Mouse (Mus musculus): ENCODE measurements around the gene Olfr1044. TPM values are rescaled to one million over a fixed set of nuclear protein-coding genes. Genes with fewer than 3 reads are reported as not detected.
"Not testable (repeated sequence)": the region's sequence is repeated elsewhere in the genome, so short reads cannot be mapped to it uniquely, and the experiment has no call there.

The Olfr1044 gene
- not detected in 2 replicates for polyA plus RNA-seq (2016; fragmentation: Nextera tagmentation; extraction: Ambion mirVana)

DNA sequence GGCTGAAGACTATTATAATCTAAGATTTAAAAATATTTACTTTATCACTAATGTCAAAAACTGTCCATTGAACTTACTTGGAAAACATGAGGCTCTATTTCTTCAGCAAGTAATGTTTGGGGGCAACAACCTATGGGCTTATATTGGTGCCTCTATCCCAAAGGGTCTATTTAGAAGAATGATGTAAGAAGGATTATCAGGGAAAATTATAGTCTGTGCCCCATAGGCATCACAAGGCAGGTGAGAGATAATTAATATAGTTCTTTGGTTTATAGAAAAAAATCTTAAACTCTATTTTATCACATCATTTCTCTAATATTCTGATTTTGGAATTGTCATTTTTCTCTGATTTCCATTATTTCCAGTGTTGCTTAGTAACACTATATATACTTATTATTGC lies at the start of gene Olfr1044:
Gene Olfr1044, minus strand, starts transcription at position 101 of the 400 bp plus-strand sequence.
- Histone ChIP-seq H3K36me3 (no peaks in the 10 kb centered on the region), H3K4me2 (no peak within 1 kb of the TSS), H3K27me3 (replicated peaks) (no peaks in the 10 kb centered on the region), H3K27ac (ENCODE audit: poor library complexity, severe bottlenecking) (no peak within 1 kb of the TSS), H3K4me1 (replicated peaks) (no peaks in the 10 kb centered on the region), H3K9ac (no peak within 1 kb of the TSS), H3K4me3 (no peak within 1 kb of the TSS), H3K9me3 (replicated peaks) (no peaks in the 10 kb centered on the region)
- no peak for ATAC-seq (ENCODE audit: insufficient number of reproducible peaks, low FRiP score)

DNA sequence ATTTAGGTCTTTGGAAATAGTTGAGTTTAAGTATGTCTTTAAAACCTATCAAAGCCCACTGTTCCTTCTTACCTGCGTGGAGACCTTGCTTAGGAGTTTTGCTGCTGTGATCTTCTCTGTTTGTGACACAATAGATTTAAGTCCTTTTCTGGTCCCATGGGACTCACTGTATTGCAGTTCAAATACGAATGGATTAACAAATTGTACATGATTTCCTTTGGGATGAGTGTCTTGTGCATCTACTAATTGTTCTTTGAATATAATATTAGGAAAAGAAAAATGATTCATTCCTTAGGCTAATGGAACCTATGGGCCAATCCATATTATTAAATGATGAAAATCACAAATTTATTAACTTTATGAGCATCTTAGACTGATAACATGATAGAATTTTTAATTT lies 41.6 kb upstream of the Olfr1044 start, which contains the start of gene Olfr1046:
Gene Olfr1046, minus strand, starts transcription at position 101 of the 400 bp plus-strand sequence.
- no peak for ATAC-seq (ENCODE audit: insufficient number of reproducible peaks, low FRiP score)
- Histone ChIP-seq H3K27me3 (replicated peaks) (no peaks in the 10 kb centered on the region), H3K9ac (no peak within 1 kb of the TSS), H3K4me1 (replicated peaks) (no peaks in the 10 kb centered on the region), H3K4me3 (no peak within 1 kb of the TSS), H3K4me2 (no peak within 1 kb of the TSS), H3K9me3 (replicated peaks) (no peaks in the 10 kb centered on the region), H3K27ac (ENCODE audit: poor library complexity, severe bottlenecking) (no peak within 1 kb of the TSS), H3K36me3 (no peaks in the 10 kb centered on the region)
- 70% methylated on average over 2 of the region's 2 CpGs for WGBS

DNA sequence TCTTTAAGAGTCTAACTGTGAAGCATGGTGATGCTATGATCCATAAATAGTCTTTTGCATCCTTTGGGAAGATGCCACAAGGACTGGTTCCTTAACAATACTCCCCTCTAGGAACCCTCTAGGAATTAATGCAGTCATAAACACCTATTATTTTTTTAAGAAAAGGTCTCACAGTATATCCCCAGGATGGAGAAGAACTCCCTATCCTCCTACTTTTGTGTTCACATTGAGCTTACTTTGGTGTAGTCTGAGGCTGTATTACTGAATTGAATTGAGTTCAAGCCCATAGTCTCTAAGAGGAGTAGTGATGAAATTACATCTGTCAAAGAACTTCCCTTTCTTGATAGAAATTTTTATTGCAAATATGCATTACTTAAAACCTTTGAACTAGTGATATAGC lies 25.3 kb upstream of the Olfr1044 start, which contains the start of gene Olfr1045:
Gene Olfr1045, minus strand, starts transcription at position 101 of the 400 bp plus-strand sequence.
- no peak for ATAC-seq (ENCODE audit: insufficient number of reproducible peaks, low FRiP score)
- no peaks in the 10 kb centered on the region for H3K27me3 ChIP-seq (replicated peaks)
- H3K36me3 ChIP-seq, result no peaks in the 10 kb centered on the region
- no peak within 1 kb of the TSS for H3K4me3 ChIP-seq
- no peak within 1 kb of the TSS for H3K4me2 ChIP-seq
- no peaks in the 10 kb centered on the region for H3K9me3 ChIP-seq (replicated peaks)
- H3K4me1 ChIP-seq (replicated peaks), result no peaks in the 10 kb centered on the region
- no peak within 1 kb of the TSS for H3K27ac ChIP-seq (ENCODE audit: poor library complexity, severe bottlenecking)
- no peak within 1 kb of the TSS for H3K9ac ChIP-seq

DNA sequence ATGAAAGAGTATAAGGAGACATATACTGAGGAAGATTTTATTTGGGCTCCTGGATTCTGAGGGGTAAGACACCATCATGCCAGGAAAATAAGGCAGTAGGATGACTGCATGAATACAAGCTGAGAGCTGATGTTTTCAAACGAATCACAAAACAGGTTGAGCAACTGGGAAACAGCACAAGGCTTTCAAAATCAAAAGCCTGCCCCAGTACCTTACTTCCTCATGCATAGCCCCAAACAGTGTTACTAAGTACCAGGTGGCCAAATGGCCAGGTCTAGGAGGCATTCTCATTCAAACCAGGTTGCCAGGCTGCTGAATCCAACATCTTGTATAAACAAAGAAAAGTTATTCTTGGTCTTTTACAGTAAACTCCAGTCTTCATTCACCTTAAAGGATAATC lies 18.2 kb upstream of the Olfr1044 start:
- WGBS, result 35% methylated on average over 1 of the region's 1 CpGs
- ATAC-seq (ENCODE audit: insufficient number of reproducible peaks, low FRiP score), result no peak
- Histone ChIP-seq H3K4me3 (no peak overlapping the region), H3K4me1 (replicated peaks) (no peaks in the 10 kb centered on the region), H3K27me3 (replicated peaks) (no peaks in the 10 kb centered on the region), H3K27ac (ENCODE audit: poor library complexity, severe bottlenecking) (no peak overlapping the region), H3K9ac (no peak overlapping the region), H3K36me3 (no peaks in the 10 kb centered on the region), H3K9me3 (replicated peaks) (0 out of 2 replicates have a peak, but pooled peaks cover 7% of the 10 kb centered on the region), H3K4me2 (no peak overlapping the region)

DNA sequence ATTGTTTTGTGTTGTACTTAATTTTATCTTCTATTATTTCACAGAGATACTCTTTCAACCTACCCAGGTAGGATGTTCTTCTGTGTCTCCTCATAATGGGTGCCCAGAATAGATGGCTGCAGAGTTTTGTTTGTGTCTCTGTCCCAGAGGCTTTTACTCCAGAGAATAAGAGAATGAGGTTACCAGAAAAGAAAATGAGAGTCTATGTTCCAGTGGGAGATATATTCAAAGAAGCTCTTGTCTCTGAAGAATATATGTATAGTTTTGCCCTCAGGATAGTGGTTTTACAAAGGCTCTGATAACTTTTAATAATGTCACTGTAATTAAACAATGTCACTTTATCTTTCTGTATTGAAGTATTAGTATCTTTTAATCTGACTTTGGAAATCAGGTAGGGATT lies 8.0 kb upstream of the Olfr1044 start, which contains the start of gene Olfr52:
Gene Olfr52, minus strand, starts transcription at position 101 of the 400 bp plus-strand sequence.
- Histone ChIP-seq H3K36me3 (no peaks in the 10 kb centered on the region), H3K27ac (ENCODE audit: poor library complexity, severe bottlenecking) (no peak within 1 kb of the TSS), H3K4me3 (no peak within 1 kb of the TSS), H3K27me3 (replicated peaks) (no peaks in the 10 kb centered on the region), H3K9me3 (replicated peaks) (no peaks in the 10 kb centered on the region), H3K4me2 (no peak within 1 kb of the TSS), H3K9ac (no peak within 1 kb of the TSS), H3K4me1 (replicated peaks) (no peaks in the 10 kb centered on the region)
- ATAC-seq (ENCODE audit: insufficient number of reproducible peaks, low FRiP score), result no peak

DNA sequence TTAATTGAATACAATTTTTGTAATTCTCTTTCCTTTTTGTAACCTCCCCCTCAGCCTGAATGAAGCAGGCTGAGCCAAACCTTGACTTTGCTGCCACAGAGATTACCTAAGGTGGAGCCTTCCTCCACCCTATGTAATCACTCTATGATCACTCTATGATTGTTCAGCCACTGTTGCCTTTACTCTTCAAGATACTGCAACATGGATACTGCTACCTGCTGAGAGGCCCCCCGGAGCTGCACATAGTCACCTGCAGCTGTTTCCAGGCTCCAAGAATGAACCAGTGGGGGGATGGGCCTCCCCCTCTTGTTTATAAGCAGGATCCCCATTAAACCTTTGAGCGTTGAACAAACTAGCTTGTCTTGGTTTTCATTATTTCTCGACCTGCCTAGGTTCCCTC lies 2.3 kb upstream of the Olfr1044 start:
- ATAC-seq (ENCODE audit: insufficient number of reproducible peaks, low FRiP score), result no peak
- no peaks in the 10 kb centered on the region for H3K36me3 ChIP-seq
- no peaks in the 10 kb centered on the region for H3K9me3 ChIP-seq (replicated peaks)
- no peaks in the 10 kb centered on the region for H3K4me1 ChIP-seq (replicated peaks)
- no peaks in the 10 kb centered on the region for H3K27me3 ChIP-seq (replicated peaks)
- no peak overlapping the region for H3K4me3 ChIP-seq
- no peak overlapping the region for H3K27ac ChIP-seq (ENCODE audit: poor library complexity, severe bottlenecking)
- H3K4me2 ChIP-seq, result no peak overlapping the region
- no peak overlapping the region for H3K9ac ChIP-seq
- 81% methylated on average over 3 of the region's 3 CpGs for WGBS

DNA sequence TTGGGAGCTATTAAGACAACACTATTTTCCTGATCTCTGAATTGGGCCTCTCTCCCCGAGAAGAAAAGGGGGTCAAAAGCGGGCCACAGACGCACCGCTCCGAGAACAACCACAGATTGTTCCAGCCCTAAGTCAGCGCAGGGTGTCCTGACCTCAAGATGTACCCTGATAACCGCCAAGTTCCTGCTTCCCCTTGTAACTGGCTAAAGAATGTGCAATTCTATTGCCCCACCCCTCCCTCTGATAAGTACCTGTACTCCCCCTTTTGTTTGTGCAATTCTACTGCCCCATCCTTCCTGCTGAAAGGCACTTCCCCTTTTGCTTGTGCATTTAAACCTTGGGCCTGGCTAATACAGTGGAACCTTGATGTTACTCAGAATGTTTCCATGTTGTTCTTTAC lies 2.2 kb downstream of the Olfr1044 start:
- not testable (repeated sequence) for H3K27ac ChIP-seq (ENCODE audit: poor library complexity, severe bottlenecking); H3K4me2 ChIP-seq; H3K36me3 ChIP-seq; ATAC-seq (ENCODE audit: insufficient number of reproducible peaks, low FRiP score); H3K9ac ChIP-seq; H3K9me3 ChIP-seq (replicated peaks); H3K27me3 ChIP-seq (replicated peaks); H3K4me1 ChIP-seq (replicated peaks); H3K4me3 ChIP-seq
- 77% methylated on average over 7 of the region's 7 CpGs for WGBS

DNA sequence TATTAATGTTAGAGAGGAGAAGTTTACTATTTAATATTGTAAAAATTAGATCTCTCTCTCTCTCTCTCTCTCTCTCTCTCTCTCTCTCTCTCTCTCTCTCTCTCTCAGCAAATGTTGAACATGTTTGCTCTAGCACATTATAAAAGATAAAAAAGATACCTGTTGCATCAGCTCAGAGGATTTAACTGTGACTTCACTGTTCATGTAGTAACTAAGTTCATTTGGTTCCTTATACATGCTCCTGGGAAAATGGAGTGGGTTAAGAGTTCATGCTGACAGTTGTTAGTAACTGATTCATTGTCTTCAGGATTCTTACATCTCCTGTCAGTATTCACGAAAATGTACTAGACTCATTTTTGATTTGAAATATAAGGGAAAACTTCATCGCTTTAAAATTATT lies 10.2 kb downstream of the Olfr1044 start, which contains the start of gene Olfr1043:
Gene Olfr1043, minus strand, starts transcription at position 101 of the 400 bp plus-strand sequence.
- ATAC-seq (ENCODE audit: insufficient number of reproducible peaks, low FRiP score), result no peak
- Histone ChIP-seq H3K4me2 (no peak within 1 kb of the TSS), H3K4me3 (no peak within 1 kb of the TSS), H3K27me3 (replicated peaks) (no peaks in the 10 kb centered on the region), H3K27ac (ENCODE audit: poor library complexity, severe bottlenecking) (no peak within 1 kb of the TSS), H3K9ac (no peak within 1 kb of the TSS), H3K4me1 (replicated peaks) (no peaks in the 10 kb centered on the region), H3K36me3 (no peaks in the 10 kb centered on the region), H3K9me3 (replicated peaks) (no peaks in the 10 kb centered on the region)
- 74% methylated on average over 2 of the region's 2 CpGs for WGBS

DNA sequence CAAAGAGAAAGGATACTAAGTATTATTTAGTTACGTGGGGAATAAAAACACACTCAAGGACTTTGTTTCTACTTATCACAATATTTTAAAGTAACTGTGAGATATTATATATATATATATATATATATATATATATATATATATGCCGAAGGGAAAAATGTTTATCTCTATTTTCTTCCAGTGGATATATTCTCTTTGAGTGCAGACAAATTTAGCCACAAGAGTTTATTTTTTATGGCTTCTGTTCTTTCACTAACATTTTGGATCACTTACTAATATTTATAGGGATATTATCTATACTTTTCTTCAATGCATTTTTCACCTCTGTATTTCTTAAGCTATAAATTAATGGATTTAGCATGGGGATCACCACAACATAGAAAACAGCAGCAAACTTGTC lies 15.9 kb downstream of the Olfr1044 start, which contains the start of gene Olfr1042:
Gene Olfr1042, minus strand, starts transcription at position 101 of the 400 bp plus-strand sequence.
- no peak within 1 kb of the TSS for H3K4me2 ChIP-seq
- ATAC-seq (ENCODE audit: insufficient number of reproducible peaks, low FRiP score), result no peak
- WGBS, result 78% methylated on average over 2 of the region's 2 CpGs
- H3K27me3 ChIP-seq (replicated peaks), result no peaks in the 10 kb centered on the region
- no peaks in the 10 kb centered on the region for H3K9me3 ChIP-seq (replicated peaks)
- H3K4me3 ChIP-seq, result no peak within 1 kb of the TSS
- no peaks in the 10 kb centered on the region for H3K4me1 ChIP-seq (replicated peaks)
- H3K27ac ChIP-seq (ENCODE audit: poor library complexity, severe bottlenecking), result no peak within 1 kb of the TSS
- no peak within 1 kb of the TSS for H3K9ac ChIP-seq
- H3K36me3 ChIP-seq, result no peaks in the 10 kb centered on the region

DNA sequence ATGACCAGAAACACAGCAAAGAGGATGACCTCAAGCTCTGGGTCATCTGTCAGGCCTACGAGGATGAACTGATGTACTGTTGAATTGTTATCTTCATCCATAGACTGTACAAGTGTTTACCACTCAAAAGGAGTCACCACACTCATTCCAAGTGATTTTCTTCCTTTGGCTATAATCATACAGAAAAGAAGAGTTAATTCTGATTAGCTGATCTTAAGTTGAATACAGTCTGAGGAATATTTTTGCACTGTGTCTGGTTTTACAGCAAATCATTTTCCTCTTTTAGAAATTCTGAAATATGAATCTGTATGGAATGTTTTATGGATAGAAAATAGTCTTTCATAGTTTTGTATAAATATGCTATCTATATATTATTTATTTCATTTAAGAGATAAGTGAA lies 31.0 kb downstream of the Olfr1044 start, which contains the start of gene Olfr1040:
Gene Olfr1040, minus strand, starts transcription at position 101 of the 400 bp plus-strand sequence.
- Histone ChIP-seq H3K27me3 (replicated peaks) (no peaks in the 10 kb centered on the region), H3K4me2 (no peak within 1 kb of the TSS), H3K4me3 (no peak within 1 kb of the TSS), H3K9me3 (replicated peaks) (no peaks in the 10 kb centered on the region), H3K36me3 (no peaks in the 10 kb centered on the region), H3K4me1 (replicated peaks) (no peaks in the 10 kb centered on the region), H3K9ac (no peak within 1 kb of the TSS), H3K27ac (ENCODE audit: poor library complexity, severe bottlenecking) (no peak within 1 kb of the TSS)
- WGBS, result 88% methylated on average over 1 of the region's 1 CpGs
- ATAC-seq (ENCODE audit: insufficient number of reproducible peaks, low FRiP score), result no peak

DNA sequence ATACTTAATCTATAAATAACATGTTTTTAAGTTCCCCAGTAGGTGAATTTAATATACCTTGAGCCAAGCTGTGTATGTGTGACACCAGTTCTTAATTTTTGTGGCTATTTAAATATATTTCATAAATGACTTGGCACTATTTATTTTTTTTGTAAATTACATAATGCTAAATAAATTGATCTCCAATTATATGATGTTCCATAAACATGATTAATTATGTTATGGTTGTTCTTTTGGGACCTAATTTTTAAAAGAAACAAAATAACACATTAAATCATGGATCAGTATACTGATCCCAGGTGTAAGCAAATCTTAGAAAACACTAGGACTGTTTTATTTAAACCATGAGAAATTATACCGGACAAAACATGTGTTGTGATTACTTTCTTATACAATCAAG lies 41.8 kb downstream of the Olfr1044 start, which contains the start of gene Olfr1039:
Gene Olfr1039, minus strand, starts transcription at position 101 of the 400 bp plus-strand sequence.
- no peak for ATAC-seq (ENCODE audit: insufficient number of reproducible peaks, low FRiP score)
- Histone ChIP-seq H3K27me3 (replicated peaks) (no peaks in the 10 kb centered on the region), H3K27ac (ENCODE audit: poor library complexity, severe bottlenecking) (no peak within 1 kb of the TSS), H3K4me3 (no peak within 1 kb of the TSS), H3K4me1 (replicated peaks) (no peaks in the 10 kb centered on the region), H3K9me3 (replicated peaks) (no peaks in the 10 kb centered on the region), H3K4me2 (no peak within 1 kb of the TSS), H3K36me3 (no peaks in the 10 kb centered on the region), H3K9ac (no peak within 1 kb of the TSS)
- 81% methylated on average over 1 of the region's 1 CpGs for WGBS
